Mouse (Mus musculus): Measurements from ENCODE around the gene Gm8947.
"Not testable (repeated sequence)": the region's sequence is repeated elsewhere in the genome, so short reads cannot be mapped to it uniquely, and the experiment has no call there.

GRCm38 (mm10) chr1:151154131-151154530 is 38.0 kb upstream of the Gm8947 start:
- TF ChIP-seq CTCF (IDR thresholded peaks at IDR 0.05); EP300 (IDR thresholded peaks at IDR 0.05; ENCODE audit: insufficient read depth, low read depth, low read length); POLR2A (IDR thresholded peaks at IDR 0.05; ENCODE audit: insufficient read depth, low read depth, low read length): not testable (repeated sequence)
